ENCODE assay signal across 9 mouse cellular contexts in the genomic region with DNA sequence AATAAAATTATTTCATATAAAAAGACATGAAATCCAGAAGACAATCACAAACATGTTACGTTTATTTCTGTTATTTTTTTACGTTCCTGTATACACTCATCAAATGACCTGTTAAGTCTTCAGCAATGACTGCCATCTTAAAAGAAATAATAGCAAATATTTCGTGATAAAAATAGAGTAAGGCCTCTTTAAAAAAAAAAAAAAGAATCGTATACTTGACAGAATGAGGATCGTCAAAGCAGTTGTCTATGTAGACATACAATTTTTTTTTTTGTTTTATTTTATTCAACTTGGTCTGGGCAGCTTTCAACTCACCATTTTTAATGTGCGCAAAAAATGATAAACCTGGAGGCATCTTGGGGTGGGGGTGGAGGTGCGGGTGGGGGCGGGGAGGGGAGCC. TPM values are rescaled to one million over a fixed set of nuclear protein-coding genes. Genes with fewer than 3 reads are reported as not detected.
A peak's percentile ranks its signal among the peaks of the same experiment; 100 is the strongest.
DNase-seq lines count a peak whose midpoint lies in the region; ATAC-seq and TF ChIP-seq lines count a peak whose summit lies in the region.
"Had no signal": no experiment of that assay in that cellular context is flagged by ENCODE, and none has a peak within 500 bp of the region (broad histone marks: within the 10 kb centered on the region; RNA-seq: fewer than 3 reads in every experiment).

No protein-coding gene starts in this region.

- TF ChIP-seq POLR2A in kidney, adult 2 months (IDR thresholded peaks at IDR 0.05; ENCODE audit: low read depth, low read length) = no peak

- H3K36me3 ChIP-seq in kidney, adult 2 months (ENCODE audit: control insufficient read depth, insufficient read depth, low read length) = no peaks in the 10 kb centered on the region
- no peaks in the 10 kb centered on the region for H3K36me3 ChIP-seq in hindbrain, embryonic 11.5 days (ENCODE audit: control insufficient read depth, insufficient read depth, low read length)
- H3K36me3 ChIP-seq in midbrain, embryonic 11.5 days (ENCODE audit: control insufficient read depth, insufficient read depth, low read length) = no peaks in the 10 kb centered on the region

- TF ChIP-seq CTCF in kidney, adult 2 months (conservative IDR thresholded peaks at IDR 0.05; ENCODE audit: insufficient read depth, insufficient read length, low read depth, low read length) = no peak

- peak overlapping the region; percentile 96 for H3K9ac ChIP-seq in hindbrain, embryonic 11.5 days (ENCODE audit: low read depth, low read length)
- H3K9ac ChIP-seq in midbrain, embryonic 11.5 days (ENCODE audit: low read length) = peak overlapping the region; percentile 95

- no peak for ATAC-seq in hindbrain, embryonic 11.5 days (ENCODE audit: low FRiP score)
- no peak for ATAC-seq in midbrain, embryonic 11.5 days (ENCODE audit: low FRiP score)

- H3K9me3 ChIP-seq in hindbrain, embryonic 11.5 days (ENCODE audit: control insufficient read depth, low read length) = no peaks in the 10 kb centered on the region
- H3K9me3 ChIP-seq in midbrain, embryonic 11.5 days (ENCODE audit: control insufficient read depth, low read length) = no peaks in the 10 kb centered on the region

- 11% methylated on average over 8 of the region's 8 CpGs for WGBS in kidney, adult 2 months
- WGBS in hindbrain, embryonic 11.5 days = 27% methylated on average over 8 of the region's 8 CpGs
- WGBS in midbrain, embryonic 11.5 days = 29% methylated on average over 8 of the region's 8 CpGs

- H3K27me3 ChIP-seq in kidney, adult 2 months (replicated peaks; ENCODE audit: control insufficient read depth, insufficient read depth, low read length) = no peaks in the 10 kb centered on the region
- no peaks in the 10 kb centered on the region for H3K27me3 ChIP-seq in hindbrain, embryonic 11.5 days (ENCODE audit: control insufficient read depth, insufficient read depth, low read length)
- H3K27me3 ChIP-seq in midbrain, embryonic 11.5 days (ENCODE audit: control insufficient read depth, insufficient read depth, low read length) = no peaks in the 10 kb centered on the region
- H3K27me3 ChIP-seq: Patski had no signal

- H3K4me1 ChIP-seq in kidney, adult 2 months (ENCODE audit: control insufficient read depth, insufficient read depth, low read length) = peaks cover 7% of the 10 kb centered on the region; the same call in 1 of the 2 replicates
- H3K4me1 ChIP-seq in hindbrain, embryonic 11.5 days (replicated peaks; ENCODE audit: control insufficient read depth, insufficient read depth, low read length) = no peaks in the 10 kb centered on the region
- peaks cover 9% of the 10 kb centered on the region; the same call in 1 of the 2 replicates for H3K4me1 ChIP-seq in midbrain, embryonic 11.5 days (ENCODE audit: control insufficient read depth, insufficient read depth, low read length)

- no peak for DNase-seq in kidney, adult 2 months
- DNase-seq in kidney, postnatal 10 days = no peak
- DNase-seq in MN1 (ENCODE audit: low spot score) = peak; percentile 27
- DNase-seq in hindbrain, embryonic 11.5 days (ENCODE audit: low spot score) = no peak
- DNase-seq in midbrain, embryonic 11.5 days (ENCODE audit: low spot score, missing footprints) = no peak
- no peak for DNase-seq in adrenal gland, postnatal 25 days
- DNase-seq in spleen, postnatal 4 days (ENCODE audit: low spot score in 2 of 2) = no peak
- DNase-seq in left cerebral cortex, adult 8-10 months (ENCODE audit: low spot score in 2 of 2) = no peak

- peak overlapping the region; percentile 100 for H3K4me3 ChIP-seq in kidney, adult 2 months (ENCODE audit: insufficient read depth, low read depth, low read length)
- peak overlapping the region; percentile 98 for H3K4me3 ChIP-seq in hindbrain, embryonic 11.5 days (ENCODE audit: low read depth, low read length)
- H3K4me3 ChIP-seq in midbrain, embryonic 11.5 days (ENCODE audit: low read depth, low read length) = peak overlapping the region; percentile 95

- peak overlapping the region; percentile 62 for H3K4me2 ChIP-seq in hindbrain, embryonic 11.5 days (replicated peaks; ENCODE audit: low read depth, low read length)
- H3K4me2 ChIP-seq in midbrain, embryonic 11.5 days = peak overlapping the region; percentile 65

- H3K27ac ChIP-seq in kidney, adult 2 months (ENCODE audit: insufficient read depth, low read depth, low read length) = peak overlapping the region; percentile 97
- peak overlapping the region; percentile 97 for H3K27ac ChIP-seq in hindbrain, embryonic 11.5 days (ENCODE audit: low read depth, low read length)
- peak overlapping the region; percentile 96 for H3K27ac ChIP-seq in midbrain, embryonic 11.5 days (ENCODE audit: low read depth, low read length)

RNA-seq across cellular contexts. Expression of gene Pja2, which starts 0.8 kb away (rescaled TPM):
- polyA plus RNA-seq in kidney, adult 2 months (2012; rRNA removed) = 12.2 and 15.5 TPM in 2 replicates
- 92.1 and 95.0 TPM in 2 replicates for polyA plus RNA-seq in hindbrain, embryonic 11.5 days (2014; fragmentation: Nextera tagmentation; extraction: Ambion mirVana)
- polyA plus RNA-seq in midbrain, embryonic 11.5 days (2014; fragmentation: Nextera tagmentation; extraction: Ambion mirVana) = 83.6 and 95.4 TPM in 2 replicates
- total RNA-seq in adrenal gland, postnatal 25 days (2021) = 68.3 and 81.4 TPM in 2 replicates
- total RNA-seq in left cerebral cortex, adult 8-10 months (2022) = 100 to 1,000 TPM; 407 to 469 (median 441) TPM
